ENCODE assay signal across 17 mouse cellular contexts in the genomic region with DNA sequence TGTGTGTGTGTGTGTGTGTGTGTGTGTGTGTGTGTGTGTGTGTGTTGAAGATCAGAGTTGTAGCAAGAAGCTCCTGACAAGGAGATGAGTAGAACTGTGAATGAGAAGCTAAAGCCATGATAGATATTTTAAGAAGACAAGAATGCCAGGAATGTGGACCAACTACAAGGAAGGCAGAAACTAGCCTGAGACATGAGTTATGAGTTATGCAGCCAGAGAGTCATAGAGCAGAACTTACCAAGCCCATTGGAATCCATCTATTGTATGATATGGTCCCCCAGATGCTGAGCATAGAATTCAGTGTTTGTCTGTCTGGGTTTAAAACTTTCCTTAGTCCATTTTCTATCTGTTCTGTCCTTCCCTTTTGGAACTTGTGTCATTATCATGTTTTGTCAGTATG.
"Had no signal": no experiment of that assay in that cellular context is flagged by ENCODE, and none has a peak within 500 bp of the region (broad histone marks: within the 10 kb centered on the region; RNA-seq: fewer than 3 reads in every experiment).

No protein-coding gene starts in this region.

- H3K4me1 ChIP-seq: midbrain, embryonic 13.5 days; neural tube, embryonic 13.5 days; neural tube, embryonic 15.5 days had no signal

- H3K9ac ChIP-seq: lung, embryonic 14.5 days; midbrain, embryonic 13.5 days; neural tube, embryonic 13.5 days; neural tube, embryonic 15.5 days had no signal

- H3K9me3 ChIP-seq: midbrain, embryonic 13.5 days; neural tube, embryonic 13.5 days; neural tube, embryonic 15.5 days had no signal

- ATAC-seq: midbrain, embryonic 13.5 days; midbrain, embryonic 16.5 days had no signal

- H3K27me3 ChIP-seq: midbrain, embryonic 13.5 days; neural tube, embryonic 13.5 days; neural tube, embryonic 15.5 days had no signal

- DNase-seq: lung, adult 18-20 months; lung, embryonic 14.5 days; lung, postnatal 10 days; lung, postnatal 4 days; retina, postnatal 1 day; right cerebral cortex, postnatal 25 days; right cerebral cortex, postnatal 4 days; spleen, adult 18-20 months; thymus, adult 18-20 months; thymus, postnatal 14 days; thymus, postnatal 36 days had no signal

- H3K27ac ChIP-seq: midbrain, embryonic 13.5 days; neural tube, embryonic 13.5 days; neural tube, embryonic 15.5 days had no signal

- H3K36me3 ChIP-seq: midbrain, embryonic 13.5 days; neural tube, embryonic 13.5 days; neural tube, embryonic 15.5 days had no signal

- H3K4me3 ChIP-seq: midbrain, embryonic 13.5 days; myocyte; neural tube, embryonic 13.5 days; neural tube, embryonic 15.5 days had no signal

- H3K4me2 ChIP-seq: lung, embryonic 14.5 days; midbrain, embryonic 11.5 days; midbrain, embryonic 13.5 days; neural tube, embryonic 13.5 days; neural tube, embryonic 15.5 days had no signal
